Mouse (Mus musculus) CH12.LX (cell line): Measurements from ENCODE around the gene Dhodh. TPM values are rescaled to one million over a fixed set of nuclear protein-coding genes. Genes with fewer than 3 reads are reported as not detected.

Experiments
- DNase-seq: peaks from one replicate; pipeline ENCODE4 v3.0.0-alpha.2; 2013; ENCODE audit errors: extremely low read depth
- H3K27ac ChIP-seq: 2 replicates; pipeline ENCODE4 v1.5.1; 2012; ENCODE audit warnings: low read depth, mild to moderate bottlenecking, control low read depth, moderate library complexity; ENCODE audit not compliant: insufficient read depth
- H3K27me3 ChIP-seq: replicated peaks from 2 replicates; pipeline ENCODE3; 2012; ENCODE audit warnings: inconsistent platforms
- H3K36me3 ChIP-seq, 2 experiments: replicated peaks in 1 of 2; 2 replicates each; pipeline versions ENCODE3 to v1.6.1; 2012; ENCODE audit warnings: inconsistent platforms in 1 of 2, low read length in 1 of 2, mild to moderate bottlenecking in 1 of 2, mixed read lengths in 1 of 2, moderate library complexity in 1 of 2; ENCODE audit not compliant: control insufficient read depth in 1 of 2, insufficient read depth in 1 of 2
- H3K4me1 ChIP-seq, 2 experiments: 2 replicates each; pipeline ENCODE4 v1.6.1; 2012; ENCODE audit warnings: inconsistent platforms in 1 of 2, moderate library complexity in 1 of 2; ENCODE audit not compliant: insufficient read depth in 2 of 2, control insufficient read depth in 1 of 2
- H3K4me2 ChIP-seq: 2 replicates; pipeline ENCODE4 v1.6.1; 2012; ENCODE audit warnings: low read depth, mild to moderate bottlenecking, control low read depth; ENCODE audit not compliant: poor library complexity, insufficient read depth, severe bottlenecking
- H3K4me3 ChIP-seq, 3 experiments: fragments of 150-350 bp in 1 of 3; sonication (generic) in 1 of 3; replicated peaks in 1 of 3; 2 replicates each; pipeline versions ENCODE3 to v1.5.1; 2011 to 2012; ENCODE audit warnings: low read depth in 2 of 3, low read length in 2 of 3, mild to moderate bottlenecking in 2 of 3, moderate library complexity in 2 of 3, control low read depth in 1 of 3, improper control_type of control experiment in 1 of 3, inconsistent platforms in 1 of 3, mixed read lengths in 1 of 3; ENCODE audit not compliant: poor library complexity in 1 of 3
- H3K79me2 ChIP-seq: replicated peaks from 2 replicates; pipeline ENCODE4 v1.6.1; 2012; ENCODE audit warnings: mild to moderate bottlenecking, moderate library complexity; ENCODE audit not compliant: control insufficient read depth, poor library complexity, insufficient read depth, severe bottlenecking; ENCODE audit errors: extremely low read depth
- H3K9ac ChIP-seq: 2 replicates; pipeline ENCODE4 v1.6.1; 2012; ENCODE audit warnings: low read depth, mild to moderate bottlenecking, control low read depth, moderate library complexity; ENCODE audit not compliant: insufficient read depth
- H3K9me3 ChIP-seq: replicated peaks from 2 replicates; pipeline ENCODE3; 2012; ENCODE audit warnings: low read length, inconsistent platforms, mixed read lengths
- BHLHE40 ChIP-seq: IDR thresholded peaks from 2 replicates; pipeline ENCODE4 v1.6.1; 2011; ENCODE audit warnings: mild to moderate bottlenecking, low read depth, low read length, improper control_type of control experiment
- CTCF ChIP-seq, 2 experiments: IDR thresholded peaks in 1 of 2; conservative IDR thresholded peaks in 1 of 2; 2 replicates each; pipeline ENCODE4 v1.5.1; 2011 to 2012; ENCODE audit warnings: low read depth in 2 of 2, low read length in 2 of 2, improper control_type of control experiment in 1 of 2, inconsistent platforms in 1 of 2, mild to moderate bottlenecking in 1 of 2, moderate library complexity in 1 of 2
- ELF1 ChIP-seq: IDR thresholded peaks from 2 replicates; pipeline ENCODE4 v1.6.1; 2014; ENCODE audit warnings: low read depth, mild to moderate bottlenecking, inconsistent platforms, low read length, improper control_type of control experiment
- HCFC1 ChIP-seq: IDR thresholded peaks from 2 replicates; pipeline ENCODE4 v1.6.1; 2012; ENCODE audit warnings: low read depth, mild to moderate bottlenecking, inconsistent platforms, low read length, improper control_type of control experiment
- IRF4 ChIP-seq: IDR thresholded peaks from 2 replicates; pipeline ENCODE4 v1.6.1; 2014; ENCODE audit warnings: low read depth, mild to moderate bottlenecking, inconsistent platforms, low read length, improper control_type of control experiment
- JUN ChIP-seq: IDR thresholded peaks from 2 replicates; pipeline ENCODE4 v1.6.1; 2011; ENCODE audit warnings: low read depth, mild to moderate bottlenecking, low read length, improper control_type of control experiment, moderate library complexity; ENCODE audit not compliant: insufficient read depth
- JUND ChIP-seq: conservative IDR thresholded peaks from 2 replicates; pipeline ENCODE4 v1.6.1; 2011; ENCODE audit warnings: low read depth, low read length, improper control_type of control experiment
- KAT2A ChIP-seq: IDR thresholded peaks from 2 replicates; pipeline ENCODE4 v1.6.1; 2012; ENCODE audit warnings: low read length, improper control_type of control experiment, inconsistent platforms; ENCODE audit not compliant: insufficient replicate concordance
- MAX ChIP-seq: IDR thresholded peaks from 2 replicates; pipeline ENCODE4 v1.6.1; 2011; ENCODE audit warnings: low read length, improper control_type of control experiment
- MYC ChIP-seq: IDR thresholded peaks from 2 replicates; pipeline ENCODE4 v1.6.1; 2011; ENCODE audit warnings: low read depth, mild to moderate bottlenecking, improper control_type of control experiment, low read length
- NELFE ChIP-seq: IDR thresholded peaks from 2 replicates; pipeline ENCODE4 v1.6.1; 2011; ENCODE audit warnings: low read depth, low read length, improper control_type of control experiment
- POLR2AphosphoS2 ChIP-seq: IDR thresholded peaks from 2 replicates; pipeline ENCODE4 v1.6.1; 2011; ENCODE audit warnings: low read depth, low read length, improper control_type of control experiment
- RAD21 ChIP-seq: IDR thresholded peaks from 2 replicates; pipeline ENCODE4 v1.6.1; 2011; ENCODE audit warnings: low read depth, mild to moderate bottlenecking, low read length, improper control_type of control experiment, moderate library complexity
- SMC3 ChIP-seq: IDR thresholded peaks from 2 replicates; pipeline ENCODE4 v1.6.1; 2011; ENCODE audit warnings: low read depth, low read length, improper control_type of control experiment
- TBP ChIP-seq: conservative IDR thresholded peaks from 2 replicates; pipeline ENCODE4 v1.6.1; 2011; ENCODE audit warnings: low read depth, low read length, improper control_type of control experiment
- TCF12 ChIP-seq: IDR thresholded peaks from 2 replicates; pipeline ENCODE4 v1.6.1; 2014; ENCODE audit warnings: low read depth, mild to moderate bottlenecking, inconsistent platforms, low read length, improper control_type of control experiment
- UBTF ChIP-seq: IDR thresholded peaks from 2 replicates; pipeline ENCODE4 v1.6.1; 2012; ENCODE audit warnings: low read depth, mild to moderate bottlenecking, inconsistent platforms, low read length, improper control_type of control experiment, moderate library complexity
- USF2 ChIP-seq: conservative IDR thresholded peaks from 2 replicates; pipeline ENCODE4 v1.6.1; 2011; ENCODE audit warnings: low read depth, low read length, improper control_type of control experiment
- ZMIZ1 ChIP-seq: IDR thresholded peaks from 2 replicates; pipeline ENCODE4 v1.6.1; 2012; ENCODE audit warnings: low read depth, mild to moderate bottlenecking, inconsistent platforms, low read length, improper control_type of control experiment
- ZNF384 ChIP-seq: IDR thresholded peaks from 2 replicates; pipeline ENCODE4 v1.6.1; 2012; ENCODE audit warnings: low read depth, low read length, improper control_type of control experiment, inconsistent platforms
- dilution Hi-C: fragments of 300-500 bp; cut with MboI; formaldehyde crosslinking; loops from 2 replicates; pipeline ENCODE4 v1.14.3; 2020; ENCODE audit warnings: low sequenced_read_pairs; ENCODE audit not compliant: extremely low pct_unique_long_range_greater_than_20kb, extremely low pct_ligation_motif_present
- in situ Hi-C: fragments of 300-500 bp; cut with MboI; formaldehyde crosslinking; loops from 3 replicates; pipeline ENCODE4 v1.14.3; 2019; ENCODE audit warnings: low sequenced_read_pairs, low pct_ligation_motif_present, low pct_unique_long_range_greater_than_20kb, mixed read lengths
- polyA plus RNA-seq: library from polyadenylated mRNA; unstranded; fragments of >175 nt; gene quantifications from 2 replicates; pipeline ENCODE4 v1.2.1, GENCODE M21; 2012; ENCODE audit warnings: low read depth; ENCODE audit not compliant: insufficient read length
- total RNA-seq, 2 experiments: library from RNA; depleted of rRNA; stranded (reverse); fragments of 300-350 nt in 1 of 2; fragments of >200 nt in 1 of 2; gene quantifications; 2 replicates each; pipeline ENCODE4 v1.2.3; 2012 to 2014

Dhodh gene
- total and polyA plus RNA-seq, 3 experiments = 37.8 to 43.6 (median 38.5) TPM

DNA sequence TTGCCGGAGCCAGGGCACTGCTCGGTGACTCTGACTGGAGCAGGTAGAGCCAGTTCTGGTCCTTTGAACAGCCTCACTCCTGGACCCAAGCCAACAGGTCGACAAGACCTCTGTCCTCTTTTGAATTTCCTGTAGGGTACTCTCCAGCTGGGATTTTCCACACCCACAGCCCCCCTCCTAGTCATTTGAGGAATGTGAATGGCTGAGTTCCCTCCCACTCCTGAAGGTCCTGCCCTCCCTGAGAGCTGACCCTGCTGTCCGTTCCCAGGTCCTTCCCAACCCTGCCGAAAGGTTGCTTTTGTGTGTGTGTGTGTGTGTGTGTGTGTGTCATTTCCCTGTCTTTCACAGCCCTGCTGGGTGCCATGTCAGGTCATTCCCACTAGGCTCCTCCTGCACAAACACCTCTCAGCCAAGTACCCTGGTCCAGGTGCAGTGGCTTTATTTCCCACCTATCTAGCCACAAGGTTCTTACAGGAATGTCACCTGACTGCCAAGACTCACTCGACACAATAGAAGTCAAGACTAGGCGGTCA, 21.4 kb downstream of the Dhodh start:
- Histone ChIP-seq H3K4me2 (no peak overlapping the region), H3K4me1 (no peaks in the 10 kb centered on the region), H3K9ac (no peak overlapping the region), H3K79me2 (no peaks in the 10 kb centered on the region)
- in situ Hi-C loops = no loop called here
- TF ChIP-seq SMC3 (no peak), POLR2AphosphoS2 (no peak), UBTF (no peak), NELFE (no peak), TCF12 (no peak), ELF1 (no peak), MYC (no peak), JUN (no peak), RAD21 (no peak), BHLHE40 (no peak), IRF4 (no peak), TBP (no peak), KAT2A (no peak)
- TF ChIP-seq, all 38 proteins: peak for 0
- Histone ChIP-seq H3K36me3 (peaks cover 6 to 10% of the 10 kb centered on the region in 2 experiments), H3K4me3 (no peak overlapping the region), H3K27ac (no peak overlapping the region), H3K9me3 (peaks cover 8% of the 10 kb centered on the region), H3K27me3 (peaks cover 11% of the 10 kb centered on the region)
- DNase-seq = no peak
- dilution Hi-C loops = no loop called here

- in situ Hi-C loops = no loop called here
- peaks cover 11% of the 10 kb centered on the region for H3K27me3 ChIP-seq
- no peak overlapping the region for H3K27ac ChIP-seq
Measured at GRCm38 (mm10) chr8:109585652-109586051, 22.8 kb downstream of the Dhodh start.

DNA sequence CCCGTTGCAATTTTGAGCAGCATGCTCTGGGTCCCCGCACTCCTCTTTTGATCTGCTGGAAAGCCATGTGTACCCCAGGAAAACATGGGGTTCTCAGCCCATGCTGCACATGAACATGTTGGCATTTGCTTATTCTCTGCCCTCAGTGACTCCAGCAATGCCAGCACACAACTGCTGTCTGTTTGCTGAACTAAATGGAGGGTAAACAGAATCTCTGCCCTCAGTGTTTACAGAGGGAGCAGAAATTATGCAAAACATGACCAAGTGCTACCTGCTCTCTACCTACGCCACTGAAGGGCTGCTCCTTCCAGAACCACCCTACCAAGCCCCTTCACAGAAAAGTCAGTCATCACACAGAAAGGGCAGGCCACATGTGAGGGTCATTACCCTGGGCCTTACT, 23.6 kb downstream of the Dhodh start:
- no peak overlapping the region for H3K27ac ChIP-seq
- dilution Hi-C loops = no loop called here

More at GRCm38 (mm10) chr8:109585652-109586051, 22.8 kb downstream of the Dhodh start:
- H3K9me3 ChIP-seq = peaks cover 8% of the 10 kb centered on the region
- no peaks in the 10 kb centered on the region for H3K4me1 ChIP-seq
- dilution Hi-C loops = no loop called here
- no peaks in the 10 kb centered on the region for H3K36me3 ChIP-seq
- no peak for DNase-seq
- H3K9ac ChIP-seq = no peak overlapping the region
- H3K79me2 ChIP-seq = no peaks in the 10 kb centered on the region
- H3K4me3 ChIP-seq = no peak overlapping the region
- TF ChIP-seq ZMIZ1 = no peak
- no peak overlapping the region for H3K4me2 ChIP-seq

More for the DNA sequence above, 23.6 kb downstream of the Dhodh start:
- H3K4me2 ChIP-seq = no peak overlapping the region
- no peaks in the 10 kb centered on the region for H3K36me3 ChIP-seq
- H3K4me3 ChIP-seq = no peak overlapping the region
- peaks cover 11% of the 10 kb centered on the region for H3K27me3 ChIP-seq
- no peak overlapping the region for H3K9ac ChIP-seq
- peaks cover 8% of the 10 kb centered on the region for H3K9me3 ChIP-seq
- no peaks in the 10 kb centered on the region for H3K4me1 ChIP-seq
- no peak for TF ChIP-seq TBP
- no peak for TF ChIP-seq ELF1
- no peak for TF ChIP-seq BHLHE40
- TF ChIP-seq RAD21 = no peak
- TF ChIP-seq UBTF = no peak
- TF ChIP-seq HCFC1 = no peak
- TF ChIP-seq SMC3 = no peak
- TF ChIP-seq CTCF (conservative IDR thresholded peaks at IDR 0.05 in 1 of 2, IDR thresholded peaks at IDR 0.05 in 1 of 2; ENCODE audit: low read depth in 2 of 2, low read length in 2 of 2) = no peak
- no peak for TF ChIP-seq JUND
- no peak for TF ChIP-seq JUN
- no peak for TF ChIP-seq USF2
- TF ChIP-seq MAX = no peak
- TF ChIP-seq ZNF384 = no peak
- H3K79me2 ChIP-seq = no peaks in the 10 kb centered on the region
- in situ Hi-C loops = no loop called here
- DNase-seq = no peak
